Mouse (Mus musculus): Measurements from ENCODE around the gene Lsr. TPM values are rescaled to one million over a fixed set of nuclear protein-coding genes. Genes with fewer than 3 reads are reported as not detected.

The Lsr gene
- total and polyA plus RNA-seq, 2 experiments from 2014 or later = 17.6 to 25.1 TPM

- H3K27ac ChIP-seq (ENCODE audit: low read depth, low read length) = no peak within 1 kb of the TSS
- peak; percentile 69 for TF ChIP-seq CTCF (IDR thresholded peaks at IDR 0.05; ENCODE audit: low read depth)
- WGBS = under 1% methylated on average over 37 of the region's 37 CpGs
These were observed 431 bp upstream of the Lsr start, which contains the start of gene Fam187b for GRCm38 (mm10) chr7:30973501-30974289. Gene Fam187b, plus strand, starts transcription at chr7:30973790.

DNA sequence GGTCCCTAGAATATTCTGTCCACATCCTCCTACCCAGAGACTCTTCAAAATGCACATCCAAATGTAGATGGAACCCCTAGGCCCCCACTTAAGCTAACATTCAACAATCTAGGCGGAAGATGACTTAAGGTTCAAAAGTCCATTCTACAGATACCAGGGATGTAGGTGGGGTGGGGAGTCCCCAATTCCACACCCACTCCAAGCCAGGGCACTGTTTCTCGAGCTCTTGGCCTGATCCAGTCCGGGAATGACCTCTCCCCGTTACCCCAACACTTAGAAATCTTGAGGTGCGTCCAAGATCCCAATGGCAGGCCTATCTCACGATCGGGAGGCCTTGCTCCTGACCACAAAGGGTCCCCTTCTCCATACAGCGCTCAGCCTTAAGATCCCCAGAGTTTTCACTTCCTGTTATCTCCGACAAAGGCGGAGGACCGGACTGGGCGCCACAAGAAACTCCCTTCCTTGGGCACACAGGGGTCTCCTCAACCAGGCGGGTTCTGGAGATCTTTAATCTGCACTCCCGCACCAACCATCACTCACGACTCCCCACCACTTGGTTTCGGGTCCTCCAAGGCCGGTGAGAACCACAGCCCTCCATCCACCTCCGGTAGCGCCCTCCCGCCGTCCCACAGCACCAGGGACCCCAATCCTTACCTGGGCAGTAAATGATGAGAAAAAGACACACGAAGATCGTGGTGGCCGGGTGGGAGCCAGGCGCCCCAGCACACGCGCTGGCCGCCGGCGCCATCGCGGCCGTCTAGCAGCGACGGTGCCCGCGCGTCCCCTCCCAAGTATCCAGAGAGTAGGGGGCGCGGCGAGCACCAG, 626 bp downstream of the Lsr start:
- H3K4me3 ChIP-seq (ENCODE audit: low read depth, low read length) = peak overlapping the region; percentile 27
- H3K27ac ChIP-seq (ENCODE audit: low read depth, low read length) = no peak overlapping the region
- no peak for TF ChIP-seq CTCF (IDR thresholded peaks at IDR 0.05; ENCODE audit: low read depth)
- H3K4me2 ChIP-seq (ENCODE audit: low read depth) = peak overlapping the region; percentile 57
- peak overlapping the region; percentile 28; the same call in 1 of the 2 replicates for H3K9ac ChIP-seq
- peaks cover 11% of the 10 kb centered on the region; the same call in 1 of the 2 replicates for H3K27me3 ChIP-seq (ENCODE audit: insufficient read depth, low read length)
- no peaks in the 10 kb centered on the region for H3K36me3 ChIP-seq (ENCODE audit: insufficient read depth)
- H3K4me1 ChIP-seq (ENCODE audit: insufficient read depth) = no peaks in the 10 kb centered on the region
- no peaks in the 10 kb centered on the region for H3K9me3 ChIP-seq (ENCODE audit: low read length)
- 5% methylated on average over 41 of the region's 41 CpGs for whole genome bisulfite sequencing
- no peak for ATAC-seq
- DNase-seq = no peak

More at GRCm38 (mm10) chr7:30973501-30974289, 431 bp upstream of the Lsr start, which contains the start of gene Fam187b:
- Histone ChIP-seq H3K4me1 (ENCODE audit: insufficient read depth) (no peaks in the 10 kb centered on the region), H3K27me3 (ENCODE audit: insufficient read depth, low read length) (peaks cover 11% of the 10 kb centered on the region; the same call in 1 of the 2 replicates), H3K9me3 (ENCODE audit: low read length) (no peaks in the 10 kb centered on the region), H3K9ac (peak within 1 kb of the TSS; percentile 28; the same call in 1 of the 2 replicates), H3K4me2 (ENCODE audit: low read depth) (peak within 1 kb of the TSS; percentile 57), H3K36me3 (ENCODE audit: insufficient read depth) (no peaks in the 10 kb centered on the region), H3K4me3 (ENCODE audit: low read depth, low read length) (peak within 1 kb of the TSS; percentile 27)
- ATAC-seq (peak; percentile 92), DNase-seq (peak; percentile 86)

DNA sequence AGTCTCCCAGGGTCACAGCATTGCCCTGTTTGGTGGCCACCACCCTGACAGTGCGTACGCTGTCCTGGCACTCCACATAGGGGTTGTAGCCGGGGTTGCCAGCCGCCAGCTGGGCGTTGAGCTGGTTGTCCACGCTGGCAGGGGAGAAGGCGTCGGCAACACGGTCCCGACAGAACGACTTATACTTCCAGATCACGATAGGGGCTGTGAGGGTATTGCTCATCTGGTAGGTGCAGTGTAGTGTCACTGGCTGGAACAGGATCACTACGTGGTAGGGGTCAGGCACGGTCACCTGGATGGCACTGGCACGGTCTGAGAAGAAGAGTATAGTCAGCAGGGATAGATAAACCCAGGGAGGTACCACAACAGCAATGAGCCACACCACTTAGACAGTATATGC, 1.4 kb downstream of the Lsr start:
- Histone ChIP-seq H3K36me3 (ENCODE audit: insufficient read depth) (no peaks in the 10 kb centered on the region), H3K4me2 (ENCODE audit: low read depth) (0 out of 2 replicates have a peak overlapping the region, but pooled peaks have one; percentile 57), H3K9ac (no peak overlapping the region), H3K4me3 (ENCODE audit: low read depth, low read length) (no peak overlapping the region), H3K9me3 (ENCODE audit: low read length) (no peaks in the 10 kb centered on the region), H3K4me1 (ENCODE audit: insufficient read depth) (no peaks in the 10 kb centered on the region), H3K27ac (ENCODE audit: low read depth, low read length) (no peak overlapping the region), H3K27me3 (ENCODE audit: insufficient read depth, low read length) (peaks cover 11% of the 10 kb centered on the region; the same call in 1 of the 2 replicates)
- no peak for TF ChIP-seq CTCF (IDR thresholded peaks at IDR 0.05; ENCODE audit: low read depth)
- 90% methylated on average over 15 of the region's 15 CpGs for WGBS
- ATAC-seq (no peak), DNase-seq (no peak)

- H3K27me3 ChIP-seq (ENCODE audit: insufficient read depth, low read length) = peaks cover 11% of the 10 kb centered on the region; the same call in 1 of the 2 replicates
- no peak overlapping the region for H3K4me2 ChIP-seq (ENCODE audit: low read depth)
- H3K9me3 ChIP-seq (ENCODE audit: low read length) = no peaks in the 10 kb centered on the region
- no peak for DNase-seq
- H3K4me3 ChIP-seq (ENCODE audit: low read depth, low read length) = no peak overlapping the region
- no peak for ATAC-seq
- H3K9ac ChIP-seq = no peak overlapping the region
- TF ChIP-seq CTCF (IDR thresholded peaks at IDR 0.05; ENCODE audit: low read depth) = no peak
- H3K4me1 ChIP-seq (ENCODE audit: insufficient read depth) = no peaks in the 10 kb centered on the region
- 88% methylated on average over 4 of the region's 4 CpGs for WGBS
- H3K36me3 ChIP-seq (ENCODE audit: insufficient read depth) = no peaks in the 10 kb centered on the region
- H3K27ac ChIP-seq (ENCODE audit: low read depth, low read length) = no peak overlapping the region
These were observed 4.1 kb downstream of the Lsr start for GRCm38 (mm10) chr7:30969174-30969573.

- ATAC-seq (no peak), DNase-seq (no peak)
- peaks cover 11% of the 10 kb centered on the region; the same call in 1 of the 2 replicates for H3K27me3 ChIP-seq (ENCODE audit: insufficient read depth, low read length)
- H3K9ac ChIP-seq = no peak overlapping the region
- no peak overlapping the region for H3K4me3 ChIP-seq (ENCODE audit: low read depth, low read length)
- H3K4me2 ChIP-seq (ENCODE audit: low read depth) = no peak overlapping the region
- no peaks in the 10 kb centered on the region for H3K36me3 ChIP-seq (ENCODE audit: insufficient read depth)
- H3K27ac ChIP-seq (ENCODE audit: low read depth, low read length) = no peak overlapping the region
- no peaks in the 10 kb centered on the region for H3K9me3 ChIP-seq (ENCODE audit: low read length)
- 91% methylated on average over 8 of the region's 8 CpGs for WGBS
- no peaks in the 10 kb centered on the region for H3K4me1 ChIP-seq (ENCODE audit: insufficient read depth)
- TF ChIP-seq CTCF (IDR thresholded peaks at IDR 0.05; ENCODE audit: low read depth) = no peak
These were observed 4.7 kb downstream of the Lsr start for GRCm38 (mm10) chr7:30968611-30969010.

DNA sequence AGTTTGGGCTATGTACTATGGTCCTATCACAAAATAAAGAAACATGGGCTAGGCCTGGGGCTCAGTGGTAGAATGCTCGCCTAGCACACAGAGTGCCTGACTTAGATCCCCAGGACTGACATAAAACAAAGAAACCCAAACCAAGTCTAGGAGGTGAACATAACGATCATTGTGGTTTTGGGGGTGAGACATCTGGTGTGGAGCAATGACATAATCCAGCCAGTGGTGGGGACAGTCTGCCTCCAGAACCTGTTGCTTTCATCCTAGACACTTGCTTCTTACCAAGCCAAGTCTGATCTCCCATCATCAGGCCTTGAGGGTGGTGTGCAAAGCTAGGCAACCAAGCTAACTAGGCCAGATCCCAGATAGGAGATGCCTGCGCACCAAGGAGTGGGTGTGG, 6.6 kb downstream of the Lsr start:
- no peak overlapping the region for H3K4me2 ChIP-seq (ENCODE audit: low read depth)
- no peak for TF ChIP-seq CTCF (IDR thresholded peaks at IDR 0.05; ENCODE audit: low read depth)
- ATAC-seq = no peak
- no peak overlapping the region for H3K4me3 ChIP-seq (ENCODE audit: low read depth, low read length)
- WGBS = 67% methylated on average over 3 of the region's 3 CpGs
- no peak for DNase-seq
- H3K9me3 ChIP-seq (ENCODE audit: low read length) = no peaks in the 10 kb centered on the region
- H3K27ac ChIP-seq (ENCODE audit: low read depth, low read length) = no peak overlapping the region
- H3K36me3 ChIP-seq (ENCODE audit: insufficient read depth) = no peaks in the 10 kb centered on the region
- no peak overlapping the region for H3K9ac ChIP-seq
- H3K4me1 ChIP-seq (ENCODE audit: insufficient read depth) = no peaks in the 10 kb centered on the region
- no peaks in the 10 kb centered on the region for H3K27me3 ChIP-seq (ENCODE audit: insufficient read depth, low read length)
